Mouse (Mus musculus) lung, postnatal 0 days (tissue): ENCODE measurements at regions not wholly inside any gene's neighbourhood (a gene's known extent, or its start where the extent isn't known, plus 50 kb on each side); places are given as distances from the start of the nearest gene placed in this dataset.
"Not testable (repeated sequence)": the region's sequence is repeated elsewhere in the genome, so short reads cannot be mapped to it uniquely, and the experiment has no call there.

ENCODE experiments used
- ATAC-seq: fragments of 200-750 bp; cut with Nextera tagmentation; 2 replicates; pipeline ENCODE4 v1.8.0; 2017; ENCODE audit warnings: moderate library complexity
- DNase-seq: peaks from one replicate; pipeline ENCODE4 v3.0.0-alpha.2; 2016; ENCODE audit warnings: low spot score
- H3K27ac ChIP-seq: fragments of 300-500 bp; sonication (generic); 2 replicates; pipeline ENCODE4 v1.5.1; 2014; ENCODE audit warnings: antibody characterized with exemption, mild to moderate bottlenecking, low read length, mixed read lengths
- H3K27me3 ChIP-seq: fragments of 300-500 bp; sonication (generic); replicated peaks from 2 replicates; pipeline ENCODE4 v1.6.1; 2014; ENCODE audit warnings: low read length, mixed read lengths; ENCODE audit not compliant: insufficient read depth
- H3K36me3 ChIP-seq: fragments of 300-500 bp; sonication (generic); 2 replicates; pipeline ENCODE4 v1.6.1; 2014; ENCODE audit warnings: low read length, mixed read lengths; ENCODE audit not compliant: insufficient read depth
- H3K4me1 ChIP-seq: fragments of 300-500 bp; sonication (generic); 2 replicates; pipeline ENCODE4 v1.6.1; 2014; ENCODE audit warnings: antibody characterized with exemption, low read depth, low read length, mixed read lengths; ENCODE audit not compliant: insufficient read depth
- H3K4me2 ChIP-seq: fragments of 300-500 bp; sonication (generic); replicated peaks from 2 replicates; pipeline ENCODE4 v1.6.1; 2014; ENCODE audit warnings: low read depth, mild to moderate bottlenecking, low read length, moderate library complexity, mixed read lengths
- H3K4me3 ChIP-seq: fragments of 300-500 bp; sonication (generic); 2 replicates; pipeline ENCODE4 v1.5.1; 2014; ENCODE audit warnings: low read depth, low read length
- H3K9ac ChIP-seq: fragments of 300-500 bp; sonication (generic); replicated peaks from 2 replicates; pipeline ENCODE4 v1.6.1; 2014; ENCODE audit warnings: low read depth, mild to moderate bottlenecking
- H3K9me3 ChIP-seq: fragments of 300-500 bp; sonication (generic); 2 replicates; pipeline ENCODE4 v1.6.1; 2016; ENCODE audit warnings: low read length, mixed read lengths
- CTCF ChIP-seq: IDR thresholded peaks from 2 replicates; pipeline ENCODE4 v1.5.1; 2016; ENCODE audit warnings: antibody characterized with exemption, mild to moderate bottlenecking
- EP300 ChIP-seq: IDR thresholded peaks from 2 replicates; pipeline ENCODE4 v1.6.1; 2016; ENCODE audit warnings: antibody characterized with exemption, mild to moderate bottlenecking, control low read depth
- WGBS: fragments of 180-500 bp; shearing (Covaris S2); extraction: QIAGEN DNeasy Blood & Tissue Kit; methylation state at CpG from one replicate; pipeline ENCODE4 v1.1.7; 2014; 5-methylcytosine and 5-hydroxymethylcytosine counted together

DNA sequence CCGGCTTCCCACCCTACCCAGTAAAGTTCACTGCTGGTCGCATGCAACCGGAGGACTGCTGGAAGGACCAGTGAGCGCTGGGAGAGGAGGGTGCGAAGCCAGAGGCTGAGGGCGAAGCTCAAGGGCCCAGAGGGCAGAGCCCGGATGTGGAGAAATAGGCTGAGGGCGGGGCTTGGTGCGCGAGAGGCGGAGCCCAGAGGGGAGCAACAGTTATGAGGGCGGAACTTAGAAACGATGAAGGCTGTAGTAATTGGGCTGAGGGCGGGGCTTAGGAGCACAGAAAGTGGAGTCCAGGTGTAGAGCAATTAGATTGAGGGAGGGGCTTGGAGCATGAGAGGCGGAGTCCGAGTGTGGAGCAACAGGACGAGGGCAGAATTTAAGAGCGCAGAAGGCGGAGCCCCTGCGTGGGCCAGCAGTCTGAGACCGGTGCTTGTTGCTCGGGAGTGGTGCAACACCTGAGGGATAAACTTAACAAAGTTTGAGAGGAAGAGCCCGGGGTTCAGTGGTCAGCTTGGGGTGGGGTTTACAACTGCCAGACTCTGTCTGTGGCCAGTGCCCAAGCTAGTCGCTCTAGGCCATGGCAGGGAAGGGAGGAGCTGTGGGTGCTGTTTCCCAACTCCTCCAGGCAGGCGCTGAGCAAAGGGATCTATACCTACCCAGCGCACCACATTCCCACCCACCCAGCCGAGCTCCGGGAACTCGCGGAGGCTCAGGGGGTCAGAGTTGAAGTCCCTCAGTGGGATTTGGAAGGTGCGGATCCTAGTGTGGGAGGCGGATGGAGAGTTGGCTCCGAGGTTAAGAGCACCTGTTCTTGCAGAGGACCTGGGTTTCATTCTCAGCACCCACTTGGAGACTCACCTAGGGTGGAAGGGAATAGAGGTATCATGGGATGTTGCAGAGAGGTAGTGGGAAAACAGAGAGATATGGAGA, 216.2 kb downstream of the Samd9l start:
- DNase-seq: peak; percentile 72
- Histone ChIP-seq H3K4me3 (0 out of 2 replicates have a peak overlapping the region, but pooled peaks have one; percentile 5), H3K27me3 (no peaks in the 10 kb centered on the region), H3K9me3 (peaks cover 15% of the 10 kb centered on the region), H3K27ac (no peak overlapping the region), H3K4me1 (no peaks in the 10 kb centered on the region), H3K36me3 (no peaks in the 10 kb centered on the region), H3K9ac (no peak overlapping the region), H3K4me2 (0 out of 2 replicates have a peak overlapping the region, but pooled peaks have one; percentile 17)
- peak; percentile 84 for ATAC-seq
- 44% methylated on average over 33 of the region's 33 CpGs for WGBS
- TF ChIP-seq EP300 (no peak), CTCF (no peak)

DNA sequence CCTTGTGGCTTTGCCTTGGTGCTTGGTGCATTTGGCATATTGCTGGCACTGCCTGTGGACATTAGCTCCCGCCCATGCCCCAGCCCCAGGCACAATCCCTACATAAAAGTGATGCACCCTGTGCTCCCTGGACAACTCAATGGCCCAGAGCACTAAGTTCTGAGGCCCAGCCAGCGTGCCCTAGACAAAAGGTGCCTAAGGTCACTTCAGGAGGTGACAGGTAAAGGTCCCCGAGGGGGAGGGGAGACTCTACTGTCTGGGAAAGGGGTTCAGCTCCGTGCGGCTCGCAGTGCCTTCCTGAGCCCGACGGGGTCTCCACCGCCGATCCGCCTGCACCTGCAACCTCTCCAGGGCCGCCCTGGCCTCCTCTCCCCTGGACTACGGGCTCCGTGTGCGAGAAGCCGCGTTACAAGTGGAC, 216.9 kb downstream of the Samd9l start:
- 0 out of 2 replicates have a peak overlapping the region, but pooled peaks have one; percentile 17 for H3K4me2 ChIP-seq
- not testable (repeated sequence) for DNase-seq
- ATAC-seq: peak; percentile 8; the same call in 1 of the 2 replicates

DNA sequence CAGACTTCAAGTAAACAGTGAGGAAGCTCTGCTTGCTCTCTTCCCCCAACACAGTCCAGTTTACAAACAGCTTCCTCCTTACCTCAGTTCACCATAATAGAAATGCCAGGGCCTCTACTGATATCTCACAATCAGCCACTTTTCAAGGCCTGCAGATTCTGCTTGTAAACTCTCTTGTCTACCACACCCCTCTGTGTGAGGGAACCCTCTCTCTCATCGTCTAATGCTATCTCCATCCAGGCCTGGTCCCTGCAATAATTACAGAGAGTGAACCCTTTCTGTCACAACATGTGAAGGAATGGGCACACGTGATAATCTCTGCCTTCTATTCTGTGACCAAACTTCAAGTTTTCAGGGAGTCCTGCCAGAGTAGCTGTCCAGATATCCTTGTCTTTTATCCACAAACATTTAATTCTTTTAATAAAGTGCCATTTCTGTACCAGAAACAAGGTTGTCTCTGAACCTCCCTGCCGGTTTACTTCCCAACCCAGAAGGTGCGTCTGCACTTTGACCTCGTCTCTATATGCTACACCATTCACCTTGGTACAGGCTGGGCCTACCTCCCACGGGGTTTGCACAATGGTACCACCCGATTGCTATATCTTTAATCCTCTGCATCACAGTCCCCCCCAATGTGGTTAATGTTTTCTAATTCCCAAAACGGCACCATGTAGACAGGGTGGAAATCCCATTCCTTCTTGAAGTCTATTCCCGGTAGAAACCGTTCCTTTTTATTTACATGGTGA, 219.6 kb downstream of the Samd9l start:
- H3K27me3 ChIP-seq, H3K4me3 ChIP-seq, H3K9ac ChIP-seq, H3K4me1 ChIP-seq, H3K36me3 ChIP-seq, ATAC-seq, H3K4me2 ChIP-seq, H3K27ac ChIP-seq: not testable (repeated sequence)
- H3K9me3 ChIP-seq: peaks cover 15% of the 10 kb centered on the region
- 78% methylated on average over 7 of the region's 10 CpGs for WGBS
- DNase-seq: peak; percentile 3

More for the DNA sequence above, 216.9 kb downstream of the Samd9l start:
- H3K9me3 ChIP-seq: peaks cover 15% of the 10 kb centered on the region
- WGBS: 33% methylated on average over 17 of the region's 17 CpGs
- not testable (repeated sequence) for H3K36me3 ChIP-seq, H3K27me3 ChIP-seq, H3K27ac ChIP-seq, H3K9ac ChIP-seq, H3K4me1 ChIP-seq, H3K4me3 ChIP-seq

DNA sequence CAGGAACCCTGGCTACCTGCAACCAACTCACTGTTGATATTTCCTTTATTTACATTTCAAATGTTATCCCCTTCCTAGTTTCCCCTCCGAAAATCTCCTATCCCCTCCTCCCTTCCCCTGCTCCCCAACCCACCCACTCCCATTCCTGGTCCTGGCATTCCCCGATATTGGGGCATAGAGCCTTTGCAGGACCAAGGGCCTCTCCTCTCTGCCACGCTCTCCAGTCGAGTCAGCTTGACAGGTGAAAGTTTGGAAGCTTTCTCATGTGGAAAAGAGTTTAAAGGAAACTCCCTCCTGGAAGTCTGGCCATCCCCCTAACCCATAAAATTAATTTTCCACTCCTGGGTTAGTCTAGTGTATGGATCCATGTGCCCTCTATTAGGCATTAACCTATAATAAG, 229.9 kb downstream of the Samd9l start:
- not testable (repeated sequence) for H3K4me3 ChIP-seq, H3K27me3 ChIP-seq, H3K27ac ChIP-seq, H3K4me1 ChIP-seq, H3K36me3 ChIP-seq, H3K9me3 ChIP-seq, H3K4me2 ChIP-seq, DNase-seq, ATAC-seq, H3K9ac ChIP-seq
- WGBS: 47% methylated on average over 3 of the region's 4 CpGs

GRCm38 (mm10) chr6:3166149-3166548, 233.2 kb downstream of the Samd9l start:
- DNase-seq, H3K27ac ChIP-seq, H3K36me3 ChIP-seq, H3K9ac ChIP-seq, H3K27me3 ChIP-seq, H3K4me1 ChIP-seq, H3K4me2 ChIP-seq, ATAC-seq, H3K9me3 ChIP-seq, H3K4me3 ChIP-seq: not testable (repeated sequence)
- 40% methylated on average over 1 of the region's 1 CpGs for WGBS

DNA sequence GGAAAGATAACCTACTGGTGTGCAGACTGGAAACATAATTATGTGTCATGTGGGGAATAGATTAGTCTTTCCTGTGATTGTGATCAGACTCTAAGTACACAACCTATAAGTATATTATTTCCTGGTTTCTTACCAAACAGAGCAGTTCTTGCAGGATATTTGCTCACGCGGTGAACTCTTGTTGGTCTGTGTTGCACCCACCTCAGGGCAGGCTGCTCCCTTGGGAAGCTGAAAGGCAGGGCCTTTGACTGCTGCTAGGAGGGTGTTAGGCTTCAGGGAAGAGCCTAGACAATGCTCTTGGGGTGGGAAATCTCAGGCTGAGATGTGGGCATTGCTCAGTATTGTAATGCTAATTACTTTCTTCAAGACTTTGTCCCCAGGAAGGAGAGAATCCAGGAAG, 247.5 kb downstream of the Samd9l start:
- H3K36me3 ChIP-seq, H3K9ac ChIP-seq, H3K4me2 ChIP-seq, H3K4me1 ChIP-seq, H3K27me3 ChIP-seq, H3K9me3 ChIP-seq, DNase-seq, ATAC-seq, H3K4me3 ChIP-seq, H3K27ac ChIP-seq: not testable (repeated sequence)
- 60% methylated on average over 2 of the region's 2 CpGs for WGBS

- DNase-seq, H3K4me1 ChIP-seq, H3K27ac ChIP-seq, H3K27me3 ChIP-seq, H3K4me3 ChIP-seq, H3K4me2 ChIP-seq, H3K36me3 ChIP-seq, ATAC-seq, H3K9me3 ChIP-seq, H3K9ac ChIP-seq: not testable (repeated sequence)
- WGBS: 67% methylated on average over 3 of the region's 3 CpGs
Measured at GRCm38 (mm10) chr6:3137823-3138222, 261.5 kb downstream of the Samd9l start.

DNA sequence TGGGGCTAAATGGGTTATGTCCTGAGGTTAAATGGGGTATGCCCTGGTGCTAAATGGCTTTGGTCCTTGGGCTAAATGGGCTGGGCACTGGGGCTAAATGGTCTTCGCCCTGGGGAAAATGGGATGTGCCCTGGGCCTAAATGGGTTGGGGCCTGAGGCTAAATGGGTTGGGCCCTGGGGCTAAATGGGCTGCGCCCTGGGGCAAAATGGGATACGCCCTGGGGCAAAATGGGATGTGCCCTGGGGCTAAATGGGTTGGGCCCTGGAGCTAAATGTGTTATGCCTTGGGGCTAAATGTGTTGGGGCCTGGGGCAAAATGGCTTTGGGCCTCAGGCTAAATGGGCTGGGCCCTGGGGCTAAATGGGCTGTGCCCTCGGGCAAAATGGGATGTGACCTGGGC, 265.6 kb downstream of the Samd9l start:
- not testable (repeated sequence) for H3K9ac ChIP-seq, H3K27ac ChIP-seq, H3K4me2 ChIP-seq, H3K4me3 ChIP-seq, H3K9me3 ChIP-seq, ATAC-seq, H3K27me3 ChIP-seq, DNase-seq, H3K4me1 ChIP-seq, H3K36me3 ChIP-seq
- WGBS: 79% methylated on average over 4 of the region's 4 CpGs

DNA sequence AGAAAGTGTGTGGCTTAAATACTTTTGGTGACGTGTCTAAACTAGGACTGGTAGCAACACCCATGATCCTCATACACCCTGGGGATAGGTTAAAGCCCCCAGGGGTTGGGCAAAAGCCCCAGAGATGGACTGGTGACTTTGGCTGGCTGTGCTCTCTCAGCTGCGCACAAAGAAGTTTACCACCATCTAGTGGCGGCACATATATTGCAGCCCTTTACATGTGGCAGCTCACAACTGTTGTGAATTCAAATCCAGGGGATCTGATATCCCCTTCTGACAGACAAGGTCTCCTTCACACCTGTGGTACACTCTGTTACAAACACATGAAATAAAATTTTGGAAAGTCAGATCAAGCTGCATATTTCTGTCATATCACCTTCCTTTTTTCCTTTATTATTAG, 283.1 kb downstream of the Samd9l start:
- 0% methylated on average over 1 of the region's 3 CpGs for WGBS
- not testable (repeated sequence) for H3K27me3 ChIP-seq

More for the DNA sequence above, 283.1 kb downstream of the Samd9l start:
- not testable (repeated sequence) for H3K4me3 ChIP-seq, ATAC-seq, H3K4me1 ChIP-seq, H3K9ac ChIP-seq, DNase-seq, H3K27ac ChIP-seq, H3K4me2 ChIP-seq, H3K36me3 ChIP-seq, H3K9me3 ChIP-seq
